Mouse (Mus musculus) gonadal fat pad, adult 2 months (tissue): ENCODE results near the gene Pcna. TPM values are rescaled to one million over a fixed set of nuclear protein-coding genes. Genes with fewer than 3 reads are reported as not detected.
"Not testable (repeated sequence)": the region's sequence is repeated elsewhere in the genome, so short reads cannot be mapped to it uniquely, and the experiment has no call there.

Experiments used
- DNase-seq: peaks from one replicate; pipeline ENCODE4 v3.0.0-alpha.2; 2012; ENCODE audit warnings: low read depth
- polyA plus RNA-seq: library from polyadenylated mRNA; depleted of rRNA; stranded (reverse); fragments of >200 nt; gene quantifications from 2 replicates; pipeline ENCODE4 v1.2.3, GENCODE M21; 2012

Gene Pcna
- polyA plus RNA-seq, 1 experiment = 48.0 TPM

DNA sequence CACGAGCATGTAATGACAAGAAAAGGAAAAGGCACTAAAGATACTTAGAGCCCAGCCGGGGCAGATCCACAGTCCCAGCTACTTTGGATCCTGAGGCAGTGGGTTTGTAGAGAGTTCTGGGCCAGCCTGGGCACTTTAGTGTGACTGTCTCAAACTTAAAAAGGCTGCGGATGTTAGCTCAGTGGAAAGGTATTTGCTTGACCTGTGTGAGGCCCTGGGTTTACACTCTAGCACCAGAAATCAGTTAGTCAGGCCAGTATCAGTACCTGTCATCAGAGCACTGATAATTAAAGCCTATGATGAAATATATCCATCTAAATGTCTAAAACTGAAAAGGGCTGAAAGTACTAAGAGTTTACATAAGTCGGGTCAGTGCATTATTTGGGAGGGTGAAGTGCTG, 23.1 kb upstream of the Pcna start:
- DNase-seq = no peak

- no peak for DNase-seq
Observed at GRCm38 (mm10) chr2:132275527-132275926, 22.4 kb upstream of the Pcna start.

DNA sequence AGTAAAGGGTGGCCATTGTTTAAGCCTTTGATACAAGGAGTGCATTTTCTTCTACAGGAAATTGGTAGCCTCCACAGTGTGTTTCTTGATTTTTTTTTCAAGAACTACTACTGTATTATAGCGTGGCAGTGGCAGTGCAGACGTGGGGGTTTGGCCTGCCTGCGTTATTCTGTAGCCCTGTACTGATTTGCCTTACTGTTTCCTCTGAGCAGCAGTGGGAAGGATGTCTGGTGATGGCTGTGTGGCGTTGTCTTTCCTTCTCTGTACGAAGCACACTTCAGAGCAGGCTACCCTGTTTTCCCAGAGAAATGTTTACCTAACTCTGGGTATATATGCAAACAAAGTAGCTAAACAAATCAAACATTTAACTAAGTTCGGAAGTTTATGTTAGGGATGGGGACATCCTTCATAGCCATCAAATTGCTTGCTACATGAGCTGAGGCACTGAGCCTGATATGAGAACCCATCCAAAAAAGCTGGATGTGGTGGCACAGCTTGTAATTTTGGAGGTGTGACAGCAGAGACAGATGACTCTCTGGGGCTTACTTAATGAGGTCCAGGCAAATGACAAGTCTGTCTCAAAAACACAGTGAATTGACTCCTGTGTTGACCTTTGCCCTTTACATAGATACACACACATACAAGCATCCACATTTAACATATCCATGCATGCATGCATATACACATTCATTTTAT, 19.7 kb upstream of the Pcna start:
- no peak for DNase-seq

DNA sequence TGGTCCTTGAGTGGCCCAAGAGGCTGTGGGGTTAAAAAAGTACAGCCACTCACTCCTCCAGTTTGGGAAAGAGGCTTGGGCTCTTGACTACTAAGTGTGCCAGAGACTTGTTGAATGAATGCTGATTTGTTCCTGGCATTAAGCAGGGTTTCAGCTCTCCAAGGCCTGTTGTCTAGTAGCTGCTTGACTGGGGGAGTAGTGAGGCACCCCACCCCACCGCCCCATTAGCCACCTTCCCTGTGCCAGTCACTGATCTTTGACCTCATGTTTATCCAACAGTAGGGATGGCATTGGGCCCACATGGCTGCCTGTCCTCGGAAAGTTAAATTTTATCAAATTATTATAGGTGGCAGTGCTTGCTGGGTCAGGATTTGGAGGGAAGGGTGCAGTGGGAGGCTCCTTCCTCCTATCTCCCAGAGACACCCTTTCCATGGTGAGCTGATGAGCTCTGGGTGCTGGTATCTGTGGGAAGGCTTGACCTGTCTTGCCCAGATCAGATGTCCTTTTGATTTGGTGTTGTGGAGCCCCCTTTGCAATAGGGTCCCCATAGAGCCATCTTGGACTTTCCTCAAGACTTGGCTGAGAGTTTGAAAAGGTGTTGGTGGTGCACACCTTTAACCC, 17.3 kb upstream of the Pcna start:
- DNase-seq = no peak

- DNase-seq = no peak
Observed at GRCm38 (mm10) chr2:132269217-132269616, 16.1 kb upstream of the Pcna start.

- no peak for DNase-seq
Observed at GRCm38 (mm10) chr2:132266086-132266485, 13.0 kb upstream of the Pcna start.

DNA sequence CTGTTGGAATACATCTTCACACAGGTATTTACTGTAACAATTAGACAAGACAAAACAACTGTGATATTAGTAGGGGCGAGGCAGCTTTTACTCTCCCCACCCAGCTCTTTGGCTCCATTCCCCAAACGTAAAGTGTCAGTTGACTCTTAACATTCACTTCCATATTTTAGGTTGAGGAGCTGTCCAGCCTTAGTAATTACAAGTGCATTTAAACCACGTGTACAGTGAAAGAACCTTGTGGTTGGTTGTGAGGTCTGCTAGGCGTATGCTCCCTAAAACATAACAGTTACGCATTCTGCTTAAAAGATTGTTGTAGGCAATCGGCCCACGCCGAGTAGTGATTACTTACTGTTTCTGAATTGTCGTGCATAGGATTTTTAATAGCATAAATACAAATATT, 12.1 kb upstream of the Pcna start:
- DNase-seq = no peak

DNA sequence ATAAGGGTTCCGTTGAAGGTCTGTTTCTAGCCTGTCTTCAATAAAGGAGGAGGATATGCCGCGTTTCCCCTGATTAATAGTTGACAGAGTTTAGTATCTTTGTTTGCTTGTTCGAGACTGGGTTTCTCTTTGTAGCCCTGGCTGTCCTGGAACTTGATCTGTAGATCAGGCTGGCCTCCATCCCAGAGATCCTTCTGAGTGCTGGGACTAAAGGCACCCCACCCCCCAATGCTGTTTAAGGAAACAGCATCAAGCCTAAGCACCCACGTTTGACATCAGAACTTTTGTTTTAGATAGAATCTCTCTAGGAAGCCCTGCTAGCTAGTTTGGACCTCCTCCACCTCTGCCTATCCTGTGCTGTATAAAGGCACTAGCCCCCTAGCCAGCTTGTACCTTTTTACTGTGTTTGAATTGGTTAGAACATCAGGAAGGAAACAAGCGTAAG, 11.2 kb upstream of the Pcna start:
- DNase-seq = no peak

GRCm38 (mm10) chr2:132263421-132264265, 10.5 kb upstream of the Pcna start:
- no peak for DNase-seq

DNA sequence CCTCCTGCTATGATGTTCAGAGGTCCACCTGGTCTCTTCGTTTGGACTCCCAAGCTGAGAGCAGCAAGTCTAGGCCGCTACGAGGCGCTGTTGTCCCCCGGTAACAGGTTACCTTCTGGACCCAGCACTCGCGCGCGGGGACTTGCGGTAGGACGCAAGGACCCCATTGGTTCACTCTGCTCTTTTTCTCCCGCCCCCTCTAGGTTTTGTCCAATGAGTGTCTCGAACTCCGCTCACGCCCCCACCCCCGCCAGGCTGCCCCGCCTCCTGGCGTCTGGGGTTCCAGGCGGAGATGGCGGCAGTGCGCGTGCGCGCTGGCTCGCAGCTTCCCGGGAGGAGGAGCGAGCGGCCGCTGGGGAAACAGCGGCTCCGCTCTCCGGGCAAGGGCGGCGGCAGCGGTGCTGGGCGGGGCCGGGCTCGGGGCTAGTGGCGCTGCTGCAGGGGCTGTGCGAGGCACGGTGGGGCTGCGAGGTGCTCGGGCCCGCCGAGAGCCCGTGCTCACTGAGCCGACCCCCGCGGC, 9.8 kb upstream of the Pcna start, which contains the start of gene Cds2:
TSS of gene Cds2 (plus strand) at position 270 of the 520 bp plus-strand sequence.
- peak; percentile 88 for DNase-seq

DNA sequence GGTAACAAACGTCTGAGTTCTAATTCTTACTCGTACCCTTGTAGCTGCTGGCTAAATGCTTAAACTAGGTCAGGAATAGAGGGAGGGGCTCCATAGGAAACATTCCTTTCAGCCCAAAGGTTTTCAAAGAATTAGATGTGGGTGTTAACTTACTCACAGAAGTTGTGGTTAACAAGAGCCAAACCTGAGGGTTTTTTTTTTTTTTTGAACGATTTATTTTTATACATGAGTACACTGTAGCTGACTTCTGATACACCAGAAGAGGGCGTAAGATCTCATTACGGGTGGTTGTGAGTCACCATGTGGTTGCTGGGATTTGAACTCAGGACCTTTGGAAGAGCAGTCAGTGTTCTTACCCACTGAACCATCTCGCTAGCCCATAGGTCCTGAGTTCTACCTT, 9.1 kb upstream of the Pcna start:
- no peak for DNase-seq

DNA sequence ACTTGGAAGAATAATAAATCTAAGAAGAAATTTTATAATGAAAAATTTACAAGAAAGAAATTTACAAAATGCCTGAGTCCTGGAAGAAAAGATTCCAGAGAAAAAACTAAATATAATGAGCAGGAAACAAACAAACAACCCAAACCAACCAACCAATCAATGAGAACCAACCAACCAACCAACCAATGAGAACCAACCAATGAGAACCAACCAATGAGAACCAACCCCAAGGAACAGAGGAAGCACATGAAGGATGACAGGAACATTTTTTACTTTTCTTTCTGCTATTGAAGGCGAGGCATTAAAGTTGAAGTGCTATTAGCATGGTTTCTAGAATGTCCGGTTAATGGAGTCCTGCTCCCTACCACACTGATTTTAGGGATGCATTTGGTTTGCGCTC, 7.5 kb upstream of the Pcna start:
- DNase-seq = no peak

DNA sequence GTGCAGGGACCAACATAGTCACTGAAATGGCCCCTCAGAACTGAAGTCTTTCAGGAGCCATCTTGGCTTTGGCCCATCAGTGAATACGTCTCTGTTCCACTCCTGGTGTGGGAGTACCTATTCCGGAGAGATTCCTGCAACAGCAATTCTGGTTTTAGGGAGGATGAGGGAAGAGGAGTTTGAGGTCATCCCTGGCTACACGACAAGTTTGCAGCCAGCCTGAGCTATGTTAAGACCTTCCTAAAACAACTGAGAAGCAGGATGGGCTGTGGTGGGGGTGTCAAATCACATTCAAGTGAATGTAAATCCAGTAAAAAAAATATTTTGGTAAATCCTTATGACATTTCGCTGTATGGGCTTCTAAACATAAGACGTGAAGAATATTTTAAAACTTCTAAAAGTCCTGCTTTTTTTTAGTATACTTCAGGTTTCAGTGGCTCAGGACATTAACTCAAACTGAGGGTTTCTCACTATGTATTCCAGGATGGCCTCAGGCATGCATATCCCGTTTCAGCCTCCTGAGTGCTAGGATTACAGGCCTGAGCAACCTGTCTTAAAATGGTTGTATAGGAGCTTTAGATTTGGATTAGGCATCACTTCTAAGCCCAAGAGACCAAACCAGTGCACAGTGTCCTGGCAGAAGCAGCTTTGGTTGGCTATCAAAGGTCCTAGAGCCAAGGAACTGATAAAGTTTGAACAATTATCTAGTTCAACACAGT, 4.4 kb upstream of the Pcna start:
- no peak for DNase-seq

DNA sequence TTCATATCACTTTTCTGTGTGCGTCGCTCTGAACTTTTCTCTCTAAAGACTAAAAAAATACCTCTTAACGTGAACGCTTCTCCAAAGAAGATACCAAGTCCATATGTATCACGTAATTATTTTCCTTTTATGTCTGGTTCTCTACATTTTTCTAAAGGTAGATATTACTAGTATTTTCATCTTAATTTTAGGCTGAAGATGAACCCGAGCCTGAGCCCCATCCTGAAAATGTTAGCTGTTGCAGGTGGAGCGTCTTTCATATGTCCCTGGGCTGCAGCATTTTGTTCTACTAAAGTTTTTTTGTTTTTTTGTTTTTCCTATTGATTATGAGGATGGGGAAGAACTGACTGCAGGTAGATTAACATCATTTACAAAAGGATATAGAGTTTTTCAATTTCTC, 489 bp upstream of the Pcna start:
- no peak for DNase-seq

GRCm38 (mm10) chr2:132251911-132252310, 1.2 kb downstream of the Pcna start:
- DNase-seq = no peak

DNA sequence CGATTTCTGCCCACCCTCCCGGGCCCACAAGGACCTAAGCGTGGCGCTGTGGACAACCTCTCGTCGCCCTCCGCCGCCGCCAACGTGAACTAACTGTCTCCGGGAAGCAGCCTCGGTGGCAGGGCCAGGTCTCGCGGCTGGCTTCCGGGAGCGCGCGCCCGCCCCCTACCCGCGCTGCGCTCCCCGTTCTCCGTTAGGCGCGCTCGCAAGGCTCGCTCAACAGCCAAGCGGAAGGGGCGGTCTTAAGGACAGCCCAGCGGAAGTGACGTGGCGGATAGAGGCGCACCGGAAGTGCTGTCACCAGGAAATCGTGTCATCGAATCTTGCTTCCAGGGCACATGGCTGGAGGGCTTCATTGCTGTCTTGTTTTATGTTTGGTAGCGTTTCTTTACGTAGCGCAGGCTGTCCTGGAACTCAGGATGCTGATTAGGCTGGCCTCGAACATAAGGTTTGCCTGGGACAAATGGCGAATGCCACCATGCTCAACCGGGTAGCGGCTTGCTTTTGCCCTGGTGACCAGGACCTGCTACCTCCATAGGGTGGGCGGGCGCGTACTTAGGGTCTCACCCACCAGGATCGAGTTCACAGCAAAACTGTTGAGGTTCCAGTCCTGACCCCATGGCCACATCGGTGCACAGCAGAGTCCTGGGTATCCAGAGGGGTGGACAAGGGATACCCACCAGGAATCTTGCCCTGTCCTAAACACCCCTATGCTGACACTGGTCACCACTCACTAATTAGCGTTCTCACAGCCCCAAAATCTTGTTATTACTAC, 5.4 kb downstream of the Pcna start, which contains the start of gene Tmem230:
TSS of gene Tmem230 (minus strand) at position 269 of the 775 bp plus-strand sequence.
- peak; percentile 46 for DNase-seq

DNA sequence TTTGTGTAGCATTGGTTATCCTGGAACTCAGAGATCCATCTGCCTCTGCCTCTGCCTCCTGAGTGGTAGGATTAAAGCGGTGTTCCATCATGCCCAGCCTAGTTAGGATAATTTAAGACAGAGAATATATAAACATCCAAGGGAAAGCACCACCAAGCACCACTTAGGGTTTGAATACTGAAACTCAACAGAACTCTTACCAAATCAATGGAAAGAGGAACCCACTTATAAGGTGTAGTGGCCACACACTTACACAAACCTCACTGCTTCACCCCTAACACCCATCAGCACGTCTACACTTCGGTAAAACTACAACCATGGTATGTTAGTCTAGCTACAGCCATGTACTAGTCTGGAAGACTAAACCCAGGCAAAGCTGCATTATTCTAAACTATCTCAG, 9.7 kb downstream of the Pcna start:
- DNase-seq = no peak

GRCm38 (mm10) chr2:132240457-132240856, 12.7 kb downstream of the Pcna start:
- DNase-seq = not testable (repeated sequence)

- DNase-seq = not testable (repeated sequence)
Observed at GRCm38 (mm10) chr2:132239434-132239833, 13.7 kb downstream of the Pcna start.

DNA sequence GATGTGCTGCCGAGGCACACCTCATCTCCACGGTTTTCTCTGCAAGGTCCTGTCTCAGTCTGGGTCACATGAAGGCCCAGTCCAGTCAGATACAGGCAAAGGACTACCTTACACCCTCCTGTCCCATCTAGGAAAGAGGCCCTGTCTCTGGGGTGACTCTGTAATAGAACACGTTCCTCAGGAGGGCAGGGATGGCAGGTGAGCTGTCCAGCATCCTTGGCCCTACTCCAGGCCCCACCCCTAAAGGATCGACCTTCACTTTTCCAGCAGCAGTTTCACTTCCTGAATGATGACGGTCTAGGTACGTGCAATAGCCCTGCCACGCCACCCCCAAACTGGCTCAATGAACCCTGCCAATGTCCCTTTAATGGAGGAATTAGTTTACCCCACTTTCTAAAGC, 17.1 kb downstream of the Pcna start:
- no peak for DNase-seq

DNA sequence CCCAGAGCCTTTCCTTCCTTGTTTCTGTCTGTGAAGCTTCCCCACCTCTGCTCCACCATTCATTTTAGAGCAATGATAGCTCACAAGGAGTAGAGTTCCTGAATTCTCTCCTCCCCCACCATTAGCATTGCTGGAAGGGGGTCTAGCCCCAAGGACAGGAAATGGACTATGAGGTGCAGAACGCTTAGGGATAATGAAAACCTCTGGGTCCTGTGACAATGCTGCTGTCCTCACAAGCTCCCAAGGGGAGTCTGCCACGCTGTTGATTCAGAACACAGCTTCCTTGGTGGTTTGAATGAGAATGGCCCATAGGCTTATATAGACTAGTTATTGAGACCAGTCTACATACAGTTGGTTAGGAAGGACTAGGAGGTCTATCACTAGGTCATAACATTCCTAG, 17.8 kb downstream of the Pcna start:
- no peak for DNase-seq
